Mouse (Mus musculus): ENCODE data around the gene Fam43a. TPM values are rescaled to one million over a fixed set of nuclear protein-coding genes. Genes with fewer than 3 reads are reported as not detected.

The Fam43a gene
- polyA plus RNA-seq, 1 experiment from 2014 or later: 9.9 TPM

DNA sequence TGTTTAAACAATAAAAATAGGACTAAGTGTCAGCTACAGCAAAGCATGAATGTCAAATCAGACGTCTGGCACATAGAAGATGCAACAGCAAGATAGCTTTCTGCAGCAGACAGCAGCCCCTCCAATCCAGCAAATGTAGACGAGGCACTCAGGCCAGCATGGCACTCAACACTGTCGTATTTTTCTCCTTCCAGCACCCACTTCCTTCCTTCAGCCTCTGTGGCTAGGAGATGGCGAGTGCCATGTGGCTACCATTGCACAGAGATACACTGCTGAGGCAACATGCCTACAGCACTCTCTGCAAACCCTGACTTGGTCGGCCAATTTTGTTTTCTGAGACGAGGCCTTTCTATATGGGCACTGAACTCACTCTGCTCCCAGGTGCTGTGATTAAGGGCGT, 23.7 kb upstream of the Fam43a start:
- Histone ChIP-seq H3K9me3 (no peaks in the 10 kb centered on the region), H3K36me3 (peaks cover 89% of the 10 kb centered on the region), H3K9ac (replicated peaks) (no peak overlapping the region), H3K4me1 (no peaks in the 10 kb centered on the region), H3K27me3 (no peaks in the 10 kb centered on the region), H3K4me3 (no peak overlapping the region), H3K4me2 (replicated peaks) (no peak overlapping the region), H3K27ac (replicated peaks) (no peak overlapping the region)
- ATAC-seq (replicated peaks): no peak
- WGBS: 84% methylated on average over 7 of the region's 7 CpGs

DNA sequence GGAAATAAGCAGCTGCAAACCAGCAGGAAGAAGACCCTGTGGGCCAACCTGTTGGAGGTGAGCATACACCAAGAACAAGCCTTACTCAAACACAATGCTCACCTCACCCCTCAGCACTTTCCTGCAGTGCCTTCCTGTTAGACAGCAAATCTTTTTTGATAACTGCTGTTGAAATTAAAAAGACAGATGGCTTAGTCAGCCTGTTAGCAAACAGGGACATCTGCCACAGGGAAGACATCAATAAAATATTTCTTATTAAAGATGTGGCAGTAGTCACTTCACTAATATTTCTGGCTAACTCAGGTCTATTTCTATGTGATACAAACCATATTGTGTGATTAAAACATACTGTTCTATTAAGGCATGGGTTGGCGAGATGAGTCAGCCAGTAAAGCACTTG, 23.1 kb upstream of the Fam43a start:
- ATAC-seq (replicated peaks): no peak
- Histone ChIP-seq H3K9me3 (no peaks in the 10 kb centered on the region), H3K27me3 (no peaks in the 10 kb centered on the region), H3K36me3 (peaks cover 89% of the 10 kb centered on the region), H3K9ac (replicated peaks) (no peak overlapping the region), H3K4me3 (no peak overlapping the region), H3K4me1 (no peaks in the 10 kb centered on the region), H3K27ac (replicated peaks) (no peak overlapping the region), H3K4me2 (replicated peaks) (no peak overlapping the region)
- 77% methylated on average over 1 of the region's 1 CpGs for WGBS

DNA sequence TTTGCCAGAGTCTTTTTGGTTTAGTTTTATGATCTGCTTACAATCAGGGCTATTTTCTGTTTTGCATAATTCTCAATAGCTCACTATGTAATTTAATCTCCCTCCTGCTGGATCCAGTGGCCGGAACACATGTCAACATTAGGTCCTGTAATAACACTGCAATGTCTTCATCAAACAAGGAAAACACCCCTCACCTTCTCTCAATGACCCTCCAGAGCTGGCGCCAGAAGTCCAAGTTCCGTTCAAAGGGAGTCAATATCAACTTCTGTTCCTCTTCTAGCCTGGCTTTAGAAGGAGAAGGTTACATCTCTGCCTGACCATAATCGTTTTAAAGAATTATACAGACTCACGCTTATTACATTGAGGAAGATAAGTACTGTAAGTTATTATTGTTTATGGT, 18.8 kb upstream of the Fam43a start:
- ATAC-seq (replicated peaks): no peak

DNA sequence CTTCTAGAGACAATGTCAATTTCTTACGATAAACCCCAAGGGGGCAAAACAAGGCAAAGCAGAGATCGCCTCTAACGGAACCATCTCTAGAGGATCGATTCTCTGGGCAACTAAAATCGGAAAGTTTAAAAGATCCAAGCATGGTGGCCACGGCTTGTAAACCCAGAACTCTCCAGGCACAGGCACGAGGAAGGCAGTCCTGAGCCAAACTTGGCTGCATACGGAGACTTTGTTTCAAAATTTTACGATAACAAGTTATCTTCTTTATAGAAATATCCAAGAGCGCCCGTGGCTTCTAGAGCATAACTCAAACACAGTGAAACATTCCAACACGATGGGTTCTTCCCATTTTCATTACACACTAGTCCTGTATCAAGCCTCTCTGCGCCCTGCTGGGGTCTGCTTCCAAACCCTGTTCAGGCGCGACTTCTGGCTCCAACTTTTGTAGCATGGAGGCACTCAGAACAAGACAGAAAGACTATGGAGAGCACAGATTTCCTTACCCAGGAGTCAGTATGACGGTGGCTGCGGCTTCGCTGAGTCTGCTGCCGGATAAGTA, 12.5 kb upstream of the Fam43a start:
- Histone ChIP-seq H3K27ac (replicated peaks) (peak overlapping the region; percentile 76), H3K27me3 (peaks cover 6% of the 10 kb centered on the region), H3K9me3 (no peaks in the 10 kb centered on the region), H3K36me3 (peaks cover 31% of the 10 kb centered on the region), H3K4me1 (peaks cover 17% of the 10 kb centered on the region), H3K4me2 (replicated peaks) (peak overlapping the region; percentile 63), H3K4me3 (peak overlapping the region; percentile 76), H3K9ac (replicated peaks) (peak overlapping the region; percentile 67)
- WGBS: 3% methylated on average over 19 of the region's 19 CpGs
- no peak; the same call in 1 of the 2 replicates for ATAC-seq (replicated peaks)

More for the DNA sequence above, 18.8 kb upstream of the Fam43a start:
- Histone ChIP-seq H3K4me3 (no peak overlapping the region), H3K4me1 (peaks cover 2% of the 10 kb centered on the region; the same call in 1 of the 2 replicates), H3K27me3 (no peaks in the 10 kb centered on the region), H3K4me2 (replicated peaks) (no peak overlapping the region), H3K9me3 (no peaks in the 10 kb centered on the region), H3K27ac (replicated peaks) (no peak overlapping the region), H3K9ac (replicated peaks) (no peak overlapping the region), H3K36me3 (peaks cover 92% of the 10 kb centered on the region)
- 93% methylated on average over 5 of the region's 5 CpGs for WGBS

DNA sequence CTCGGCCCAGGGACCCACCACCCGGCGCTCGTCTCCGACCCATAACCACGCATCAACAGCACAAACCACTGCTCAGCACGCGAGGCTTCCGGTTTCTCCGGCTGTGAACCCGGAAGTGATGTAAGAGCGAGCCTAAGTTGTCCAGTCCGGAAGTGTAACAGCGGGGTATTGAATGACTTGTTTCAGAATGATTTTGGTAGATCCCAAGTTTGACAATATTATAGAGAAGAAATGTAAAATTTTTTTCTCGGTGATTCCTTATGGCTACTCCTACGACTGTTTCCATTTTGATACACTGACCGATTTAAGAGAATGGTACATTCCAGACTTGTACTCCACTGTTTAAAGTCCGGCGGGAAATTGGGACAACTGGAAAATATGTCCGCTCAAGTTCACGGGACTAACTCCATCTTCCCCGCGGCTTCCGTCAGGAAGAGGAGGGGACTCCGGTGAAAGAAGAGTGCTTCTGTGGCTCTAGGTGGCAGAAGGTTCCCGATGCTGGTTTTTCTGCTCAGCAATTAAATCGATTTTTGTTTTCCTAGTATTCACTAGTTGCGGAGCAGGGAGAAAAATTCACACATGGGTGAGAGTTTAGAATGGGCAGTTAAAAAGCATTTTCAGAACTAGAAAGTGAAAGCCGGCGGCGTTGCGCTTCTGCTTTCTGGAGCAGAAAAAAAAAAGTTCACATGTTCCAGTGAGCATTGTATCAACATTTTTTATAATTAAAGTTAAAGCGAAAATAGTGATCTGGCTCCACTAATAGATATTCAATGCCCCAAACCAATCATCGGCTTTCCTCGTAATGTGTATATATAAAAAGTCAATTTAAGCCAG, 11.8 kb upstream of the Fam43a start, which contains the start of gene Lsg1:
Gene Lsg1, minus strand, starts transcription at position 99 of the 834 bp plus-strand sequence.
- Histone ChIP-seq H3K4me2 (replicated peaks) (peak within 1 kb of the TSS; percentile 63), H3K27ac (replicated peaks) (peak within 1 kb of the TSS; percentile 76), H3K4me1 (peaks cover 17% of the 10 kb centered on the region), H3K9me3 (no peaks in the 10 kb centered on the region), H3K36me3 (peaks cover 24% of the 10 kb centered on the region), H3K27me3 (peaks cover 7% of the 10 kb centered on the region), H3K9ac (replicated peaks) (peak within 1 kb of the TSS; percentile 67), H3K4me3 (peak within 1 kb of the TSS; percentile 76)
- 4% methylated on average over 35 of the region's 35 CpGs for WGBS
- peak; percentile 95 for ATAC-seq (replicated peaks)

DNA sequence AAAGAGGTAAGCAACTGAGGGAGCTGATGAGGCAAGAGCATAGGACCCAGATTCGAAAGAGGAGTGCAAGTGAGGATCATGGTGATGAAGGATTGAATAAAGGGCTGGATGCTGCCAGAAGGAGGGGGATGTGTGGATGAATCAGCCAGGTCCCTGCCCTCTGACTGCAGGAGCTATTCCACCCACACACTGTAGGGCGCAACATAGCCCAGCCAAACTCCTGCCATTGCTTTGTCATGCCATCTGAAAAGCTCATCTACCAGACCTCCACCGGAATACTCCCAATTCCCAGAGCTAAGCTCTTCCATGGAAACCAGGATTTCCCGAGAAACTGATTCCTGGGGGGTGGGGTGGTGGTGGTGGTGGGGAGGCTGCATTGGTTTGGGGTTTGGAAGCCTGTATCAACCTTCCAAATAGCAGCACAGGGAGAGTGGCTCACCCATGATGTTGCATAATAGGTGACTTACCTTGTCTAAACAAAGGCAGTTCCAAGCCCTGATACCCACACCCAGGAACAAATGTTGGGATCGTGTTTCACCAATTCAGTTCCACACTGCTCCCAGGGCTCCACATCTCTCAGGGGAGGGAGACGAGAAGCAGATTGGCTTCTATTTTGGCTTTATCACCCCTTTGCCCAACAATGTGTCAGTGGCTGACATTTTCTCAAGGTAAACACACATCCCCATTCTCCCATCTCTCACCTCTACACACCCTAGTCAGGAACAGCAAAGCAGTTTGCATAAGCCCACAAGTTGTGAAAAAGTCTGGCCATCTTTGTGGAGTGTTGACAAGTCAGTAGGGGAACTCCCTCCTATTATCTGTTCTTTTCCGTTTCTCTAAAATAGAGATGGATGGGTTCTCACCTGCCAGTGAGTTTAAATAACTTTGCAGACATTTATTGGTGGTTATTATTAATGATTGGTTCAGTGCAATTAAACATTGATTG, 9.0 kb upstream of the Fam43a start:
- peaks cover 21% of the 10 kb centered on the region for H3K4me1 ChIP-seq
- 47% methylated on average over 7 of the region's 7 CpGs for WGBS
- no peaks in the 10 kb centered on the region for H3K36me3 ChIP-seq
- no peak overlapping the region for H3K4me2 ChIP-seq (replicated peaks)
- H3K27ac ChIP-seq (replicated peaks): no peak overlapping the region
- H3K9me3 ChIP-seq: no peaks in the 10 kb centered on the region
- ATAC-seq (replicated peaks): no peak
- H3K9ac ChIP-seq (replicated peaks): no peak overlapping the region
- H3K27me3 ChIP-seq: peaks cover 7% of the 10 kb centered on the region
- H3K4me3 ChIP-seq: no peak overlapping the region

DNA sequence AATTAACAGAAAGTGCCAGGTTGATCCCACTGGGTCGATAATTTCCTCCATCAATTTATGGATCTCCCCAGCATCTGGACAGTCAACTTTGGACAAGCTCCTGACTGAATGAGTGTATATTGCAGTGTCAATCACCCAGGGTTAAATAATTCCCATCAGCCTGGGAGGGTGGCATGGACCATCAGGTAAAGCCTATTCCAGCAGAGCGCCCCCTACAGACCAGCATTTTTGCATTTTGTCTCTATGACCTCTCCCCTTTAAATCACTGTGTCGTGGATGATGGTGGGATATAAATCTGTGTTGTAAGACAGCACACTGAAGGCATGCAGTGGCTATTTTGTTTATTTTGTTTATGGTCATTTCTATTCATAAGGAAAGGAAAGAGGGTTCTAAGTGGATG, 7.5 kb upstream of the Fam43a start:
- H3K4me1 ChIP-seq: peaks cover 21% of the 10 kb centered on the region
- no peaks in the 10 kb centered on the region for H3K9me3 ChIP-seq
- no peak overlapping the region for H3K4me3 ChIP-seq
- H3K27ac ChIP-seq (replicated peaks): no peak overlapping the region
- 43% methylated on average over 3 of the region's 3 CpGs for WGBS
- H3K27me3 ChIP-seq: peaks cover 7% of the 10 kb centered on the region
- no peak for ATAC-seq (replicated peaks)
- no peaks in the 10 kb centered on the region for H3K36me3 ChIP-seq
- no peak overlapping the region for H3K9ac ChIP-seq (replicated peaks)
- no peak overlapping the region for H3K4me2 ChIP-seq (replicated peaks)

DNA sequence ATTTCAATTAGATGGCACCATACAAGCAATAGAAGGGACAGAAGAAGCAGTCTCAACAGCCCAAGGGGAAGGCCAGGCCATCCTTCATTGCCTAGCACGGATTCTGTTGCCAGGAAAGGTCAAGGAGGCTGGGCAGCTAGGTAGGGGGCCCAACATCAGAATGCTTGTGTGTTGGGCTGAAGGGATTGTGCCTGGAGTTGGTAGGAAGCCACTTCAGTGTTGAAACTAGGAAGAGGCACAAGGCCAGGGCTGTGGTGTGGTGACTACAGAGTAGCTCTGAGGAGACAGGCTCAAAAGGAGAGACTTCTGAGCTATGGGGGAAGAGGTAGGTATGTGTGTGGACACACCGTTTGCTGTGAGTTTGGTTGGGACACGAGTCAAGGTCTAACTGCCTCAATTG, 4.2 kb upstream of the Fam43a start:
- 40% methylated on average over 3 of the region's 3 CpGs for WGBS
- Histone ChIP-seq H3K27ac (replicated peaks) (no peak overlapping the region), H3K9ac (replicated peaks) (no peak overlapping the region), H3K4me3 (no peak overlapping the region), H3K9me3 (no peaks in the 10 kb centered on the region), H3K4me2 (replicated peaks) (no peak overlapping the region), H3K4me1 (peaks cover 38% of the 10 kb centered on the region), H3K36me3 (no peaks in the 10 kb centered on the region), H3K27me3 (peaks cover 14% of the 10 kb centered on the region)
- no peak for ATAC-seq (replicated peaks)

DNA sequence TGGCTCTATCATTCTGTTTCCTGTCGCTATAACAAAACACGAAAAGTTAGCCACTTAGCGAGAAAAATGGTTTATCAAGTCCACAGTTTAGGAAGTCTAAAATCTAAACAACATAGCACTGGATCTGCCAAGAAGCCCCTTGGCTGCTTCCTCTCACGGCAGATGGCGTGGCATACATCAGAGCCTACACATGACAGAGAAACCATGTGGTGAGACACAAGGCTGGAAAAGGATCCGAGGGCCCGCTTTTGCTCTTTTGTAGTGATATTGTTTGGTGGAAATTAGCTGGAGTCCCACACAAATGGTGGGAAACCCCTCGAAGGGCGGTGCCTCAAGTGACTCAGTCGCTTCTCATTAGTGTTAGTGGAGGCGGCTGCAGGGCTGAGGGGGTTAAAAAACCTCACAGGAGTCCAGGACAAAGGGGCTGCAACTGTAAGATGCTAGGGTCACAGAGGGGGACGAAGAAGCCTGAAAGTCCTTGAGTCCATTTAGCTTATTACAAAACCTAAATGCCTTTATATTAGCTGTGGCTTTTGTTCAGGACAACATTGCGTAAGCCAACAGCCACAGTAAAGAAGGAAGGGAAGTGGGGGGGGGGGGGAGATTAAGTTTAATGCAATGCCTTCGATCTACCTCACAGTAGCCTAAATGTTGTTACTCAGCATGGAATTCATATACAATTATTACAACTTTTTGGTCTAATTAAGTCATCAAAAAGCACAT, 3.5 kb upstream of the Fam43a start:
- peaks cover 45% of the 10 kb centered on the region for H3K4me1 ChIP-seq
- peaks cover 13% of the 10 kb centered on the region for H3K27me3 ChIP-seq
- no peak overlapping the region for H3K4me2 ChIP-seq (replicated peaks)
- no peaks in the 10 kb centered on the region for H3K36me3 ChIP-seq
- no peak overlapping the region for H3K4me3 ChIP-seq
- H3K27ac ChIP-seq (replicated peaks): peak overlapping the region; percentile 61
- ATAC-seq (replicated peaks): peak; percentile 60
- WGBS: 21% methylated on average over 14 of the region's 14 CpGs
- H3K9ac ChIP-seq (replicated peaks): no peak overlapping the region
- no peaks in the 10 kb centered on the region for H3K9me3 ChIP-seq

DNA sequence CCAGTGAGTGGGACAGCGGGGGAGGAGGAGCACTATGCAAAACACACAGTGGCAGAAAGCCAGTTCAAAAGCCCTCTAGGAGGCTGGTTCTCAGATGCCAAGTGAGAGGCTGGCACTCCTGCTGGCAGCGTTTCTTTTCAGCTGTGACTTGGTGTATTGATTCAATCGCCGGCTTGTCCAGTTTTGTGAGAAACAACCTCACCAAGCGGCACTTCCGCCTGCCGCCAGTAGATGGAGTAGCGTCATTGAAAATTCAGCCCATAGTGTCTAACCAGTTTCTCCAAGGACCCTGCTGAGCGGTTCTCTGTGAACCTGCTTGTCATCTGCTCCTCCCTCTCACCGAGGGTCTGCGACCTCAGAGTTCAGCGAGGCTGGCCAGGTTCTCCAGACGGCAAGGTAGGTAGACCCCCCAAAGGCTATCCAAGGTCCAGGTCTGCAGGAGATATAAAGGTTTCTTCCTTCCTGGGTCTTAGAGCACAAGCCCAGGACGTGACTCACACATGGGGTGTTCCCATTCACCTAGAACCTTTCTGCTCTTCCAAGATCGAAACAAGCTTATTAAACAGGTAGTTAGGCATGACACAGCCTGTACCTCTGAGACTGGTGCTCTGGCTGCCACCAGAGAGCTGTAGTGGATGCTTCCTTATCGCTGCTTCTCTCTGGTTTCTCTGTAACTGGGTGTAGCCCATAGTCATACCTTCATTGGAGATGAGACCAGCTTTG, 2.4 kb upstream of the Fam43a start:
- peak; percentile 52 for ATAC-seq (replicated peaks)
- Histone ChIP-seq H3K4me2 (replicated peaks) (peak overlapping the region; percentile 39), H3K27ac (replicated peaks) (peak overlapping the region; percentile 61), H3K36me3 (no peaks in the 10 kb centered on the region), H3K9ac (replicated peaks) (peak overlapping the region; percentile 34), H3K27me3 (peaks cover 21% of the 10 kb centered on the region), H3K4me1 (peaks cover 56% of the 10 kb centered on the region), H3K4me3 (peak overlapping the region; percentile 22), H3K9me3 (no peaks in the 10 kb centered on the region)
- WGBS: 9% methylated on average over 16 of the region's 16 CpGs

Data from forebrain, embryonic 15.5 days (tissue).